Mouse (Mus musculus) adipocyte (in vitro differentiated cells): ENCODE measurements around the gene H2afv.

Experiments
- DNase-seq: peaks from one replicate; pipeline ENCODE4 v3.0.0-alpha.2; 2016; ENCODE audit warnings: low spot score

The H2afv gene

DNA sequence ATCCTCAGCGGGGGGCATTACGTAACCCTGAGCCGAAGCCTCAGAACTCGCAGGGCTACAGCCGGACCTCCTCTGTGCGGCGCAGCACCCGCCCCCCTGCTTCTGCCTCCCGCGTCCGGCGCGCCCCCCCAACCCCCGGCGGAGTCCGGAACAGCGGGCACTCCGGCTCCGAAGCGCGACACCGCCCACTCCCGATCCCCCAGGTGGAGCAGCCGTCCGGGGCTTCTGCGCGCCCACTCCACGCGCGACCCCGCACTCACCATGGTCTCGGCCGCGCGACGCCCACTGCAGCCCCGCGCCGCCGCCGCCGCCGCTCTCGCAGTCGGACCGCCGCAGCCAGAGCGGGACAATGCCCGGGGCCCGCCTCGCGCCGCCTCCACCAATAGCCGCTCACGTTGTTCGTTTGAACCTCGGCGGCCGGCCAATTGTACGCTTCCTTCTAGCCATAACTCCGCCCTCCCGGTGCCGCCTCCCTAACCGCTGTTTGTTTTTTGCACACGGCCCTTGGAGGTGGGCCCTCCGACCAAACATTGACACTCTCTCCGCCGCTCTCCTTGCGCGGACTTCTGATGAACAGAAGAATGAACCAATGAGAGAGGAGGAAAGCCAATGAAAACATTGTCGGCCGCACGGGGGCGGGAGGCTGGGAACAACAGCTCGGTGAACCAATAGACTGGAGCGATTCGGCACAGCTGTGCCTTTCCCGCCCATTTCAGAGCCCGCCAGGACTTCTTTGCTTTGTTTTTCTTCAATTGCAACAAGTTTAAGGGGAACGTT lies at the start of gene H2afv:
H2afv (minus strand) TSS at position 367 of the 777 bp plus-strand sequence.
- peak; percentile 100 for DNase-seq

DNA sequence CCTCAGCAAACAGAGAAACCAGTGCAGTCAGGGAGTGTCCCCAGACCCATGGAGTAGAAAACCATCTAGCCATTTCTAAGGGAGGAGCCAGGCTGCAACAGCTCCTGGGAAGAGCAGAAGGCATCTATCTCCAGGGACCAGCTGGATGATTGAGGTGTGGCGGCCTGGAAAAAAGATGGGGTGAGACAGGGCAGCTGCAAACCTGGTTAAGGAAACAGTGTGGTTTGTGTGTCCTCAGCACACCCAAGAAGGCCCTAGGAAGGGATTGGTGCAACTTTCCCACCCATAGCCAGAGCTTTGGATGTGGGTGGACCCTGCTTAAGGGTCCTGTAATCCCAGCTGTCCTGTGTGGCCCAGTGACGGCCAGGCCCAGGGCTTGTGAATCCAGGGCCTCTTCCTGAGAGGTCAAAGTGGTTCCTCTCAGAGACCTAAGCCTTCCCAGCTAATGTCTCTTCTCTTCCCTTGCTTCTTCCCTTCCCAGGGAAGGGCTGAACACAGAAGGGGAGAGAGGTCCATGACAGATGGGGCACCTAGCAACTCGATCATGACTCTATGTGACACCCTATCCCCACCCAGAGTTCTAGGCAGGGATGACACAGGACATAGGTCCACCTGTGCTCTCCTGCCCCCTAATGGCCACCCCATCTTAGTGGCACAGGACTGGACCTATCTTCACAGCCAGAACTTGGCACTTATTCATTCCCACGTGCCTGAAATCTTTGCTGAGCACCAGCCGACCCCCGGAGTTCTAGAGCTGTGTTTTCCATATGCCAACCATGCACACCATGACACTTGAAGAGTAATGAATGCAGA lies 45.7 kb upstream of the H2afv start:
- DNase-seq, result peak; percentile 59

DNA sequence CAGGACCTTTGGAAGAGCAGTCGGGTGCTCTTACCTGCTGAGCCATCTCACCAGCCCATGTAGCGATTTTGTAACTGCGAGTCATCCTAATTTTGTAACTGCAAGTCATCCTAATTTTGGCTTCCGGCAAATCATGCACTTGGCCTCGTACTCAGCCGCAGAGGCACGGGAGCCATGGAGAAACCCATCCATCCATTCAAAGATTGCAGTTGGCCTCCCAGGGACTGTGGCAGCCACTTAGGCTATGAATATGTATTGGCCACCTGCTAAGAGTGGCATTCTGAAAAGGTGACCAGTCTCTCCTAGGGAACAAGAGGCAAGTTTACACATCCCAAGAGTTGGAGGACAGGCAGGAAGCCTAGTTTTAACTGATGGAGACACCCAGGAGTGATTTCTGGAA lies 45.0 kb upstream of the H2afv start:
- DNase-seq, result peak; percentile 49

DNA sequence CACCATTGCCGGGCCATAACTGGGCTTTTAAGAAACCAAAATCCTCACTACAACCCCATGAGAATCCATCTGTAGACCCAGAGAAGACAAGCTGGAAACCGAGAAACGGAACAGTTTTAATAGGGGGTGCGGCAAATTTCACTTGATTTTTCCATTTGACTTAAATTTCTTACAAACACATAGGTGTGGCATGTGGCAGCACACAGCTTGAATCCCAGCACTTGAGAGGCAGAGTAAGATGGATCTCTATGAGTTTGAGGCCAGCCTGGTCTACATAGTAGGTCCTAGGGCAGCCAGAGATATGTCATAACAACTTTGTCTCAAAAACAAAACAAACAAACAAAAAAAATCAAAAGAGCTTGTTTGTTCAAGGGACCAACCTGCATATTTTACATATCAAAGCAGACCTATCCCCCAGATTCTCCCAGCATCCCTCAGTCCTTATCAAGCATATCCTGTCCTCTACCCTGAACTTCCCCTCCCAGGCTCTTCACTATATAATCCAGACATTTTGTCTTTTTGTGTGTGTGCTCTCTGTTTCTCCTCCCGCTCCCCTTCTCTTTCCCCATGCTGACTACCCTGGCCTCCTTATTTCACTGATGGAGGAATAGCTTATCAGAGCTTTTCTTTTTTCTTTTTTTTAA lies 43.9 kb upstream of the H2afv start:
- DNase-seq, result no peak

DNA sequence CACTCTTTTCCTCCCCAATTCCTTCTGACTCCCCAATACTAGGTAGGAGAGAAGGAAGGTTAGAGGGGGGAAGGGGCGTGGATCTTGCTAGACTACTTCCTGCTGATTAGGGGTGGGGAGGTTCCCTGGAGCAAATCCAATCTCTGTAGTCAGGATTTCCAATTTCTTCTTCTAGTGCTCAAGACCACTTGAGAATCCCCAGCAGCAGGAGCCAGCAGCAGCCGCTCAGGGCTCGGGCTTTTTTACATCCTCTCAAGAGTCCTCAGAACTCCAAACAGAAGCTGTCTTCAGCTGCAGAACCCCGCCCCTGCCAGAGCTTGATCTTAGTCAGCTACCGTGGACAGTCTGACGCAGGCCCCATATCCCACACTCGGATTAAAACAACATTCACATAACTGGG lies 43.3 kb upstream of the H2afv start:
- no peak for DNase-seq

DNA sequence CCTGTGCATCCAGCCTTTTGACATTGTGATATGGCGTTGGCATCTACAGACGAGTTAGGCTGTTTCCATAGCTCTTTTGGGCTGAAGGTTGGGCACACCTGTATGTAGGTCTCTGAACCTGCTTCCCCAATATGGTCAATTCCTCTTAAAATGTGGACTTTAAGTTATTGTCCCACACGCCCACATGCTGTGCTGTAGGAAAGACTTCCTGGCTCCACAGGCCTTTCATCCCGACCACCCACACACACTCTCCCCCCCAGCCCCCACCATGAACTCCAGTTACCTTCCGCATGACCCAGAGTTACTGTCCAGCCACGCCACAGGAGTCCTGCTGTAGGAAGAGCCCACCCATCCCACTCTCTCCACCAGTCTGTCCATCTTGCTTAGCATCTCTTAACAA lies 42.7 kb upstream of the H2afv start:
- no peak for DNase-seq

DNA sequence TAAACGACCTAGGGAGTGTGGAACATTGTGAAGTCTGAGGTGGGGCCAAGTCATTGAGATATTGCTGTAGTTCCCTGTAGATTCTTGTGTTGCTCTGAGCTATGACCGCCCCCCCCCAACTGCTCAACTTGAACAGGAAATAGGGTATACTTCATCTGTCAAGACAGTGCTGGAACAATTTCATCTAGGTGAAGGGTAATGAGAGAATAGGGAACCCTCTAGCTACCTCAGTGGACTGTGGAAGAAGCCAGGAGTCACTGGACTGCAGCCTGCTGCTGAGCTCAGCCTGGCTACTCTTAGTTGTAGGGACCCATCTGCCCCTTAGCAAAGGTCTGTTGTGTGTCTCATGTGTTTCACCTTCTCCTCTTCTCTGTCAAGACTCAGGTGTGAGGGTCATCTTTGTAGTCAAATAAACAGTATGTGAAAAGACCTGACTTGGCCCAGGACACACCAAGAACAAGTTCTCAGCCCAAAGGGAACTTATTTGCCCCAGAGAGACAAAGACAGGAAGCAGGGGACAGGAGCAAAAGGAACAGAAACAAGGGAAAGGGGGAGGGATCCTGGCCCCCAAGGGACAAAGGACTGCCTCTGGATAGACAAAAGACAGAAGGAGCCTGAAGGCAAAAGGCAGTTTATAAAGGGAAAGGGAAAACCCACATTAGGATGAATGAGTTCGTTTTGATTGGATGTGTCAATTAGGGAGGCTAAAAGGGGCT lies 40.2 kb upstream of the H2afv start:
- DNase-seq, result peak; percentile 67

DNA sequence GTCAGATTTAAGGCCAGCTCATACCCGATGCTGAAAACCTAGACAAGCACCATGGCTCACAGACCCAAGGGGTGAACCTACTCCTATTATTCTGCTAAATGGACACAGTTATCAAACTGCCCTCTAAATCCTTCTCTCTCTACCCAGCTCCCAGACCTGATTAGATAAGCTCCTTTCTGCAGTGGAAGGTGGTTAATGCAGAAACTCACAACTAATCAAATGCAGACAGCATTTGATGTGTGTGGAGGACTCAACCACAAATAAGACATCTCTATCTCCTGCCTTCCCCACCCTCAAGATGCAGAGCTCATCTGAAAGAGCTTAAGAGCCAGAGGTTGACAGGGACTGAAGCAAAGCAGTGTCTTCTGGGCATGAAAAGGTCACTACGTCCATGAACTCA lies 38.9 kb upstream of the H2afv start:
- no peak for DNase-seq

DNA sequence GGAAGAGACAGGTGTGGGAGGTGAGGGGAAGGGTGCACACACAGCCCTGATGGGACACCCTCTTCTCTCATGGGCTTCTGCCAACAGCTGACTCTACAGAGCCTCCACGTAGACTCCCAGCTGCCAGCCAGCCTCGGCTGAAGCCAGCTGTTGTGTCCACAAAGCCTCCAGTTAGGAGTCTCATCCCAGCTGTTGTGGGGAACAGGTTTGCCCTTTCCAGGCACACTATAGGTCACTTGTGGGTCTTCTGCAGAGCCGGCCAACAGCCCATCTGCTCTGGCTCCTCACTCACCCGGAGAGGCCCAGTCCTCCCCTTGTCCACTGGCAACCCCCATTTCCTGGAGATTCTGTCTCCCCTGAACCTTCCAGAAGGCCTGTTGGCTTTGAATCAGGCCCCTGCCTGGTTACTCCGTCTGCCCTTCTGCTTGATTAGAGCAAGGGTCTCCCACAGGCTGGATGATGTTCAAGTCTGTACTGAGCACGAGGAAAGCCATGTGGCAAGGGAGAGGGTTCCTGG lies 37.5 kb upstream of the H2afv start:
- peak; percentile 4 for DNase-seq

DNA sequence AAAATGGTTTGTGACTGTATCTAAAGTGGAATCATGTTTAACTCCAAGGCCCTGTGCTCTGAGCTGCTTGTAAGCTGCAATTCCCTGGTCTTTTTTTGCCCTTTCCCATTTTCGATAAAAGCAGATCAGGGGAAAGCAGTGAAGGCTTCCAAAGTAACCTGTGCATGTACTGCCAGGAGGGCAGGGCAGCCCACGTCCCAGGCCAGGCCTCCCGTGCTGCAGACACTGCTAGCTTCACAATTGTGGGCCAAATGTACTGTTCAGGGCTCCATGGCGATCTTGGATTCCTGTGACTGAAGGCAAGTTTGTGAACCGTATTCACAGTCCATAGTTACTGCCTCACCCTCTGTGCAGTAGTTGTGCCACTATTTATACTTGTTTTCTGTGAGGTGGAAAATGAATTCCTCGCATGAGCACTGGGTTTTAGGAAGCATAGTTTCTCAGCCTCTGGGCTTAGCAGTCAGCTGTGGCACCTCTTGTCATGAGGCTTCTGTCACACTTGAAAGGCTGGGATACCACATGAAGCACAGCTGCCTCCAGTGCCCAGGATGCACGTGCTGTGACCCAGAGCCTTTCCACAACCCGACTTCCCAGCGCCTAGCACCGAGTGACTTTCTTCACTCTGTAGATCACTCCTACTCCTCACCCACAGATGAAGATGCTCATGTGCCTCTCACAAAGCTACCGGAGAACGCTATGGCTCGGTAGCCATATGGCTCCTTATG lies 36.6 kb upstream of the H2afv start:
- DNase-seq, result no peak

DNA sequence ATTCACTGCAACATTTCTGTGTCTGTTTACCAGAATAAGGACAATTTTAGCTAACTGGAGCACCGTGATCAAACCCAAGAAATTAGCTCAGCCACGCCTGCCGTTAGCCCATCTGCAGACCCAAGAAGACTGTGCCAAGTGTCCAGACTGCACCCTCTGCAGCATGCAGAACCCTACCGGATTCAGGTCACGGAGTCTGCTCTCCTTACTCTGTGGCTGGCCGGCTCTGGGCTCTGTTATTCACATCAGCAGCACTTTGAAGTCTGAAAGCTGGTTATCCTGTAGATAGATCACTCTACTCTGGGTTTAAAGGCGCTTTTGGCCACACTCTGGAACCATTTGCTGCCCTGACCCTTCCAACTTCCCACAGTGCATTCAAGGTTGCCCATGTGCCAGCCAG lies 35.9 kb upstream of the H2afv start:
- peak; percentile 4 for DNase-seq

DNA sequence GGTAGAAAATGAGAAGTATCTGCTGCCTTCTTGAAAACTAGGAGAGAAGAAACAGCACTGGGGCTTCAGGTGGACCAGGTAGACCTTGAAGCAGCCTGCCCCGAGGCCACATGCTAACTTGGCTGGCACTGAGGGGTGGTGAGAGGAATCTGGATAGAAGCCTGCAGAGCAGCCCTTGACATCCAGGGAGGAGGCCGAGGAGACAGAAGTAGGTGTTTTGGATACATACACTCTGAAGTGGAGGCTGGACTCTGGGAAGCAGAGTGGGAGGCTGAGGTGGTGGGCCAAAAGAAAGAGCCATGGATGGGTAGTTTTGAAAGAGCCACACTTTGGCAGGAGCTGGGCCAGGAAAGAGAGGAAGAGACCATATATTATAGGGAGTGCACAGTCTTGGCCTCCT lies 35.0 kb upstream of the H2afv start:
- DNase-seq, result peak; percentile 7

DNA sequence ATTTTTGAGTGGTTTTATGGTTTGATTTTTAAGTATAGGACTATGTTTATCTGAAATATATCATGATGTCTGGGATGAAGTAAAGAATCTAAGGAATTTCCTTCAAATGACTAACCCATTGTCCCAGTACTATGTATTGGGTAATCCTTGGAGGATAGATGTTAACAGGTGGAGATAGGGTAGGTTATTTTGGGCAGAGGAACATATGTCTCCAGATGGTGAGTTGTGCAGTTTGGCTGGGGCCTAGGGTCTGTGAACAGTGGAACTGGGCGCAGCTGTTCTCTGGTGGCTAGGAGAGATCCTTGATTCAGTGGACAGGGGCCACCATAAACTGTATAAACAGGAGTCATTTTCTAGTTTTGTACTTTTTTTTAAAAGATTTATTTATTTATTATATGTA lies 33.1 kb upstream of the H2afv start:
- peak; percentile 4 for DNase-seq

DNA sequence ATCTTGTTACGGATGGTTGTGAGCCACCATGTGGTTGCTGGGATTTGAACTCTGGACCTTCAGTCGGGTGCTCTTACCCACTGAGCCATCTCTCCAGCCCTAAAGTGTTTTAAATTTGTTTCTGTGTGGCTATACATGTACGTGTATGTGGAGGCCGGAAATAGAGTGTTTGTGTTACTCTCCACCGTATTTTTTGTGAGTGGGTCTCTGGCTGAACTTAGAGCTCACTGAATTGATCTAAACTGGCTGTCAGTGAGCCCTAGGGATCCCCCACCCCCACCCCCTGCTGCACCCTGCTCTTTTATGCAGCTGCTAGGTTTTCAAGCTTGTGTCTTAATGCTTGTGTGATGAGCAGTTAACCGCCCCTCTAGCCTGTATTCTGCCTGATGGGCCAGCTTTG lies 32.6 kb upstream of the H2afv start:
- DNase-seq, result no peak

DNA sequence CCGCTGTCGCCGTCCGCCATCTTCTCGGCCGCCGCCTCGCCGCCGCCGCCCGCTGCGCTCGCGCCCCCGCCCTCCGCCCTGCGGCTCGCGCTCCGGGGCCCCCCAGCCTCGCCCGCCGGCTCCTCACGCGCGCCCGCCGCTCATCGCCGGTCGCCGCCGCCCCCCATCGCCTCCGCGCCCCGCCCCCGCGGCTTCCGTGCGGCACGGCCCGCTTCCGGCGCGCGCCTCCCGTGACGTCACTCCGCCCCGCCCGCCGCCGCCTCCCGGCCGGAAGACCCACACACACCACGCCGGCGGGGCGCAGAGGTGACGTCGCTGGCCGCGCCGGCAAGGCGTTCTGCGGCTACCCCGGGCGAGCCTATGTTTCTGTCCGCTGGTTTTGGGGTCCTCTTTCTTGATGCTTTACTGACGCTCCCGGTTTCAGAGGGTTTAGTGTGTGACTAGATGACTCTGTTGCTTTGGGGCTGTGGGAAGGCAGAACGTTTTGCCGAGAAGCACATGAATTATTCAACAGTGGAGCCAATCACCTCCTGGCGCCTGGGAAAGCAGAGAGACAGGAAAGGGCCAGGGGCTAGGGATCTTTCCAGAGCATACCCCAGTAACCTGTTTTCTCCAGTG lies 31.7 kb upstream of the H2afv start, which contains the start of gene Purb:
Purb (minus strand) TSS at position 51 of the 618 bp plus-strand sequence.
- DNase-seq, result peak; percentile 80

DNA sequence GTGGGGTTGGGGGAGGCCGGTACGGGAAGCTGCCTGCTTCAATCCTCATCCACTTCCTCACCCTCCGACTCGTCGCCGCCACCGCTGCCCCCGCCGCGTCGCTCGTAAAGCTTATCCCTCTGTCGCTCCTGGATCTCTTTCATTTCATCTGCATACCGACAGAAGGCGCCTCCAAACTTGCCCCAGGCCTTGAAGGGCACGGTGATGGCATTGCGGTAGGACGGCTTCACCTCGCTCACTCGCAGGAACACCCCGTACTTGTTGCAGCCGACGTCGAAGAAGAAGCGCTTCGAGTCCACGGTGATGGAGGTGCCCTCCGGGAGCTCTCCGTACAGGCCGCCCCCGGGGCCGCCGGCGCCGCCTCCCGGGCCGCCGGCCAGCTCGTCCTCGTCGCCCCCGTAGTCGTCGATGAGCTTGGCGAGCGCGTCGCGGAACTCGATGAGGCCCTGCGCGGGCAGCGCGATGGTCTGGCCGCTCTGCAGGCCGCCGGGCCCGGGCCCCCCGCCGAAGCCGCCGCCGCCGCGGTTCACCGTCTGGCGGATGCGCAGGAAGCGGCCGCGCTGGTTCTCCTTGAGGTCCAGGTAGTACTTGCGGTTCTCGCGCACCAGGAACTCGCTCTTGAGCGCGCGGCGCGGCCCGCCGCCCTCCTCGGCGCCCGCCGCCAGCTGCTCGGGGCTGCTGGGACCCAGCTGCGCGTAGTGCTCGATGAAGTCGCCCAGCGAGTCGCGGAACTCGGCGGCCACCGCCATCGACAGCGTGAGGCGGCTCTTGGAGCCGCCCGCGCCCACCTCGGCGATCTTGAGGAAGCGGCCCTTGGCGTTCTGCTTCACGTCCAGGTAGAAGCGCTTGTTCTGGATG lies 30.9 kb upstream of the H2afv start:
- peak; percentile 52 for DNase-seq

DNA sequence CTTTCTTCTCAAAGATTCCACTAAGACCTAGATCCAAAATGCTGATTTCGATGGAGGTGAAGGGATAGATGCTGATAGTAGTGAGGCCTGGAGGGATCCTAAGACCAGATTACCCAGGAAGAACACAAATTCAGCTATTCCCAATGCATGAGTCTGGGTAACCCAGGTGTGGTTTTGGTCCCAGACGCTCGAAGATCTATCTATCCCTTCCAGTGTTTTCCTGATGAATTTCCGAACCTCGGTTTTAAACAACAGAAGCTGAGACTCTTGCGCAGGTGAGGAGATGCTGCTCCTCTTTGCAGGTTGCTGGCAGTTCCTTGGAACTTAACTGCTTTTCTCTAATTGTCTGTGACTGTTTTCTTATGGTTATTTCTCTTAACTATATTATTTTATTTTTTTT lies 30.1 kb upstream of the H2afv start:
- peak; percentile 26 for DNase-seq

DNA sequence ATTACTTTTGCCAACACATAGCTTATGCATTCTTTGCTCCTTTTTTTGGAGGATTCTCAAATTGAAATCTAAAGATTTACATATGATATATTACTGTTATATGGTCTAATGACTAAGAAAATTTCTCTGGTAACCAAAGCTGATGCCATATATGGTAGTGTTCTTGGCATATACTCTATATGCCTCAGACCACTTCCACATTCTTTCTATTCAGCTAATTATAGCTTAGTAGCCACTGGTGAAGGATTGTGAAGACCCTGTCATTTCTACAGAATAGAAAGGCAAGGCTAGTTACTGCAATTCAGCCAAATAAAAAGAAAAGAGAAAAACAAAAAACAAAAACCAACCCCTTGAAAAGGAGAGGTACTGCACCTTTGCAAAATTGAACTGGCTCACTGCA lies 27.8 kb upstream of the H2afv start:
- DNase-seq, result no peak

DNA sequence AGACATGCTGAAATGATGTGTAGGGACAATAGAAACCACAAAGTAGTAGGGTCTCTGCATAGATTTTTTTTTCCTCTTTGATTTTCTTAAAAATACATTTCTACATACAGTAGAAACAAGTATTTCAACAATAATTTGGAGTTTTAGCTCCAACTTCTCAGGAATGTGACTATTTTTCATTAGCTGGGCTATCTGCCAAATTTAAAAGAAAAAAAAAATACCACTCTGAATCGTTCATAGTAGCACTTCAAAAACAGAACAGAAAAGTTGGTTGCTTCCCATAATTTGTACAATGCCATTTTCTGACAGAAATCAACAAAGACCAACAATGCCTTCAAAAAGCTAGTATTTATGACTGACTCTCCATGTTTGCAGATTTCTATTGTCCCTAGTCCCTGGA lies 27.2 kb upstream of the H2afv start:
- peak; percentile 41 for DNase-seq

DNA sequence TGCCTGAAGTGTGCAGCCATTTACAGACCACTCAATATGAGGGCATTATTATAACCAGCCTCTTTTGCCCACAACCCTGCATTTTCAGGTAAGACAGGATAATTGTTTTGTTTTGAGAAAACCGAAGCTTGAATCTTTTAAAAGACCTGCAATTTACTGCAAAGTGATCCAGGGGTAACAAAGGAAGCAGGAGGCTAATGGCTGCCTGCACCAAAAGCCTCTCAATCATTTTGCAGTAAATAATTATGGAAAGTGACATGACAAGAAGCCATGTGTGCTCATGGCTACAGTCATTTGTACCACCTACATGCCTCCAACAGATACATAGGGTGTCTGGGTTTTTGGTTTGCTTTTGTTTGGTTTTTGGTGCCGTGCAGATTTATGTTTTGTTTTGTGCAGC lies 26.8 kb upstream of the H2afv start:
- DNase-seq, result no peak
